Mouse (Mus musculus): ENCODE data around the gene Gpr137b. TPM values are rescaled to one million over a fixed set of nuclear protein-coding genes. Genes with fewer than 3 reads are reported as not detected.
"Not testable (repeated sequence)": the region's sequence is repeated elsewhere in the genome, so short reads cannot be mapped to it uniquely, and the experiment has no call there.

Gene Gpr137b
- polyA plus RNA-seq, 1 experiment from 2014 or later, result 30.1 TPM

DNA sequence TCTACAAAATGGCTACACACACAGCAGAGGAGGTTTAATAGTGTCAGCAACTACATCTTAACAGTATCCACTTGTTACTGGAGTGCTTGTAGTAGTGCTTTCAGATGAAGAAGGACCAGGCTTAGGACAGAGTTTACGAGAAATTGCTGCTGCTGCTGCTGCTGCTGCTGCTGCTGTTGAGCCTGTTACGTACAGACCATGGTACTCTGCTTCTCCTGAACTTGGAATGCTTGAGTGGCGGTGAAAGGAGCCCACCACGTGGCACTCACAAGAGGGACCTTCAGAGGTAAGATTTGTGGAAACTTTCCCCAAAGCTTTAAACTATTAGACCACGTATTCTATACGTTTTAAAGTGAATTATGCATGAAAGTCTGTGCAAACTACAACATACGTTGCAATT is 35.2 kb downstream of the Gpr137b start:
- not testable (repeated sequence) for H3K4me3 ChIP-seq; H3K27ac ChIP-seq; H3K27me3 ChIP-seq; H3K4me1 ChIP-seq; H3K4me2 ChIP-seq (replicated peaks); ATAC-seq (ENCODE audit: low FRiP score); H3K9ac ChIP-seq; H3K9me3 ChIP-seq (replicated peaks)
- WGBS, result 94% methylated on average over 7 of the region's 7 CpGs
- peaks cover 18% of the 10 kb centered on the region for H3K36me3 ChIP-seq

DNA sequence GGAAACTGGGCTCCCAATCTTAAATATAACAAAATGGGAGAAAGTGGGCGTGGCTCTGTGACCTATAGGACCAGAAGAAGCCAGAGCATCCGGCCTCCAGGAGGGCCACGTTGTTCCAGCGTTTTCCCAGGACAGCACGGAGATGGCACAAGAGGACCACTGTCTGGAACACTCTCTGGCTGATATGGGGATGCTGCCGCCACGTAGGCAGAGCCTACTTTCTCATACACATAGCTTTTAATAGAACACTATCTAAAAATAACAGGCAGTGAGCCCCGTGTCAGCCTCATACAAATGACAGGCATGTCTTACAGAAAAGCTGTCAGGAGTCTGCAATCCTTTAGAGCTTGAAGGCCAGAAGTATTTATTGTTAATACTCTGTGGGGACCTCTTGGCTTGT is 35.7 kb downstream of the Gpr137b start:
- not testable (repeated sequence) for H3K4me3 ChIP-seq; H3K9ac ChIP-seq; H3K4me2 ChIP-seq (replicated peaks); H3K27me3 ChIP-seq; H3K4me1 ChIP-seq; H3K27ac ChIP-seq; ATAC-seq (ENCODE audit: low FRiP score); H3K9me3 ChIP-seq (replicated peaks)
- H3K36me3 ChIP-seq, result peaks cover 14% of the 10 kb centered on the region
- WGBS, result 93% methylated on average over 8 of the region's 8 CpGs

DNA sequence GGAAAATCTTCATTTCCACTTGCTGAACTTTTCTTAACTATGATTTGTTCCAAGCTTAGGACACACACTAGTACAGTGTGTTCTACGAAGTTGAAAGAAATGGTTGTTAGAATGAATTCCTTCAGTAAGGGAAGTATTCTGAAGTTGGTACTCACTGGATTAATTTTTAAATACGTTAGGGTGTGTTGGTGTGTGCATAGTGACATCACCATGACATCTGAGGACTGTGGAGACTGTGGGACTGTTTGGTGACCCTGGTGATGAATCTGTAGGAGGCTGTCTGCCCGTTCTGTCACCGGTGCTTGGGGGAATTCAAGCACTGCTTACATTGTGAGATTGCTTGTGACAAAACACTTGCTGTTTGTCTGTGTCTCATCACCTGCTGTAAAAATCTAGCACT is 41.7 kb downstream of the Gpr137b start:
- not testable (repeated sequence) for ATAC-seq (ENCODE audit: low FRiP score); H3K4me2 ChIP-seq (replicated peaks); H3K27ac ChIP-seq; H3K4me1 ChIP-seq; H3K4me3 ChIP-seq; H3K9me3 ChIP-seq (replicated peaks); H3K36me3 ChIP-seq; H3K27me3 ChIP-seq; H3K9ac ChIP-seq
- WGBS, result 87% methylated on average over 4 of the region's 4 CpGs

DNA sequence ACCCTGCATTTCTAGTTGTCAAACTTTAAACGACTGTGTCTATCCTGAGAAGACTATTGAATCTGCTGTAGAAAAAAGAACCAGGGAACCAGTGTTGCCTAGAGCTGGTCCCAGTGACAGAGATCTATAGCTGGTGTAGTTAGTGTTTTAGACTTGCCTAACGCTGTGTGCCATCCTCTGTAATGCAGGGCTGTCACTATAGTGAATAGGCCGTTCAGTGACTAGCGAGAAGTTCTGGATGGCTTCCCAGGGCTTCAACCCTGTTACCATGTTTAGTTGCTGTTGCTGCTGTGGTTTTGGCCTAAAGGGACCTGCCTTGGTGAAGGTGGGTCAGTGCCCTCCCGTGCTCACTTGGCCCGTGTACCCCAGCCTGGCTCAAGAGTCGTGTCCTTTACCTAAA is 43.1 kb downstream of the Gpr137b start:
- 81% methylated on average over 7 of the region's 7 CpGs for WGBS
- H3K4me2 ChIP-seq (replicated peaks); H3K36me3 ChIP-seq; H3K4me1 ChIP-seq; ATAC-seq (ENCODE audit: low FRiP score); H3K9ac ChIP-seq; H3K9me3 ChIP-seq (replicated peaks); H3K27me3 ChIP-seq; H3K4me3 ChIP-seq; H3K27ac ChIP-seq: not testable (repeated sequence)

DNA sequence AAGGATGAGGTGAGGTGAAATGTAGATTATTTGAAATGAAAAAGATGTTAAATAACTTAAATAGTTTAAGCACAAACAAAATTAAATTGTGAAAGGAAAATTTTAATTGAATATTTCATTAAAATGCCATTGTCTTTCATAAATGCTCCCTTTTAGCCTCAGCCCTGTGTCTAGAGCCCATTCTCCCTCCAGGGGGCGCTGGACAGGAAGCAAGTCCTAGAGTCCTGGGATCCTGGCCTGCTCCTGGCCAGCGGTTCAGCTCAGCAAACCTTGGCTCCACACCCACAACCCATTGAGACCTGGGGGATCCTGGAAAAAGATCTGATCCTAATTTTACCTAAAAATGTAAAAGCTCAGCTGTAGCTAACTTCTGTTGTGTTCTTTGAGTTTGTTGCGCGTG is 44.5 kb downstream of the Gpr137b start:
- no peak for ATAC-seq (ENCODE audit: low FRiP score)

DNA sequence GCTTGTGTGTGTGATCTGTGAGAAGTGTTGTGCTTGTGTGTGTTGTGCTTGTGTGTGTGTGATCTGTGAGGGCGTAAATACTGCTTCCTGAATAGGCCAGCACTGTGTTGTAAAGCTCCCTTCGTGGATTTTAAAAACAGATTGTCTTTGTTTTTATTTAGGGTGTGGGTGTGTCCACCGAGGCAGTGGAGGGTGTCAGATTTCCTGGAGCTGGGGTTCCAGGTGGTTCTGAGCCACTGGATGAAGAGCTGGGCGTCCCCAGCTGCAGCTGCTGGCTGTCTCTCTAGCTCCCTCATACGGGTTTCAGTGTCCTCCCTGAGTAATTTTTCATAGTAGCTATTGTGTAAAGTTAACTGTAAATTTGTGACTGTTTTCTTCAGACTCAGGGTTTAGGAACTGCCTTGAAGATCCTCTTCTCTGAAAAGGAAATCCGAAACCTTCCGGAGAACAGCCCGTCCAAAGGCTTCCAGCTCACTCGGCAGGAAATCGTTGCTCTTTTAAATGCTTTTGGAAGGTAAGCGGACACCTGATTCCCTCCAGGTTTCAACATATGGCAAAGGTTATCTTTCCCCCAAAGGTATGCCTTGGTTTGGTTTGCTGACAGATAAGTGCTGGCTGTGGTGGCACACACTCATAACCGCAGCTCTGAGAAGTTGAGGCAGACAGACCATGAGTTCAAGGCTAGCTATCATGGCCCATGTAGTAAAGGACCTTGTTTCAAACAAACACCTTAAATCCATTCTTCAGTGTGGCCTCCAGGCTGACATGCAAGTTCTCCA is 46.0 kb downstream of the Gpr137b start:
- H3K27me3 ChIP-seq; ATAC-seq (ENCODE audit: low FRiP score); H3K36me3 ChIP-seq; H3K4me1 ChIP-seq; H3K27ac ChIP-seq; H3K4me2 ChIP-seq (replicated peaks); H3K9ac ChIP-seq; H3K4me3 ChIP-seq; H3K9me3 ChIP-seq (replicated peaks): not testable (repeated sequence)
- 36% methylated on average over 12 of the region's 12 CpGs for WGBS

More for the DNA sequence above, 44.5 kb downstream of the Gpr137b start:
- no peaks in the 10 kb centered on the region for H3K9me3 ChIP-seq (replicated peaks)
- WGBS, result 74% methylated on average over 4 of the region's 4 CpGs
- no peak overlapping the region for H3K4me3 ChIP-seq
- H3K27ac ChIP-seq, result no peak overlapping the region
- H3K4me2 ChIP-seq (replicated peaks), result no peak overlapping the region
- H3K4me1 ChIP-seq, result no peaks in the 10 kb centered on the region
- H3K27me3 ChIP-seq, result no peaks in the 10 kb centered on the region
- H3K9ac ChIP-seq, result no peak overlapping the region
- H3K36me3 ChIP-seq, result no peaks in the 10 kb centered on the region

DNA sequence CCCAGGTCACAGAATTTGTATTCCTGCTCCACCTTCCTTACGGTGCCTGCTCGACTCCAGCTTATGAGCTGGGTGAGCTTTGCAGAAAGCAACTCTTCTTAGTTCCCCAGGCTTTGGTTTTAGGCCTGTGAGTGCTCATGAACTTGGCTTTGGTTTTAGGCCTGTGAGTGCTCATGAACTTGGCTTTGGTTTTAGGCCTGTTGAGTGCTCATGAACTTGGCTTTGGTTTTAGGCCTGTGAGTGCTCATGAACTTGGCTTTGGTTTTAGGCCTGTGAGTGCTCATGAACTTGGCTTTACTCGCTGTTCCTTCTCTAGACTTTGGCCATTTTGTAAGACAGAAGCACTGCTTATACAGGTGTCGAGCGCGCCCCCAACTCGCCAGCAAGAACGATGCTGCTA is 56.5 kb downstream of the Gpr137b start:
- ATAC-seq (ENCODE audit: low FRiP score); H3K4me3 ChIP-seq; H3K9me3 ChIP-seq (replicated peaks); H3K4me1 ChIP-seq; H3K36me3 ChIP-seq; H3K9ac ChIP-seq; H3K27ac ChIP-seq; H3K27me3 ChIP-seq; H3K4me2 ChIP-seq (replicated peaks): not testable (repeated sequence)
- WGBS, result 95% methylated on average over 8 of the region's 8 CpGs

DNA sequence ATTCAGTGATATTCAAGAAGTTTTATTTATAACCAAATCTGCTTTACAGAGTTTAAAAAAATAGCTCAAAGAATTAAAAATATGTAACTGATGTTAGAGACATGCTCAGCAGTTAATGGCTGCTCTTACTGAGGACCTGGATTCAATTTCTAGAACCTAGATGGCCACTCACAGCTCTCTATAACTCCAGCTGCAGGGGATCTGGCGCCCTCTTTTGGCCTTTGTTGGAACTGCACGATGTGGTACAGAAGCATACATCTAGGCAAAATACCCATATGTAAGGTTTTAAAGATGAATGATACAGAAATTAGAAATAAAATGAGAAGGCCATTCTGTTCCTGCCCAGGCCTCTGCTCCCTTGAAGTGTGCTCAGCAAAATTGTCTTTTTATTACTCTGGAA is 64.9 kb downstream of the Gpr137b start:
- H3K9ac ChIP-seq, result no peak overlapping the region
- no peaks in the 10 kb centered on the region for H3K4me1 ChIP-seq
- no peak overlapping the region for H3K27ac ChIP-seq
- H3K27me3 ChIP-seq, result no peaks in the 10 kb centered on the region
- H3K9me3 ChIP-seq (replicated peaks), result no peaks in the 10 kb centered on the region
- ATAC-seq (ENCODE audit: low FRiP score), result no peak
- no peak overlapping the region for H3K4me2 ChIP-seq (replicated peaks)
- H3K4me3 ChIP-seq, result no peak overlapping the region
- 0% methylated on average over 2 of the region's 2 CpGs for WGBS
- no peaks in the 10 kb centered on the region for H3K36me3 ChIP-seq

Other genes with a start within 250 kb of the Gpr137b start
- gene Prl2c5, start 211.3 kb downstream of the Gpr137b start, polyA plus RNA-seq (2016; fragmentation: Nextera tagmentation; extraction: Ambion mirVana), result not detected in 2 replicates
- 51.8 and 58.7 TPM in 2 replicates for gene Nid1, start 43.5 kb upstream of the Gpr137b start, polyA plus RNA-seq (2016; fragmentation: Nextera tagmentation; extraction: Ambion mirVana)
- 3.2 and 3.7 TPM in 2 replicates for gene Lyst, start 196.4 kb upstream of the Gpr137b start, polyA plus RNA-seq (2016; fragmentation: Nextera tagmentation; extraction: Ambion mirVana)

Measured in hindbrain, embryonic 12.5 days (tissue).